ENCODE assay signal across 8 mouse cellular contexts in the genomic region with DNA sequence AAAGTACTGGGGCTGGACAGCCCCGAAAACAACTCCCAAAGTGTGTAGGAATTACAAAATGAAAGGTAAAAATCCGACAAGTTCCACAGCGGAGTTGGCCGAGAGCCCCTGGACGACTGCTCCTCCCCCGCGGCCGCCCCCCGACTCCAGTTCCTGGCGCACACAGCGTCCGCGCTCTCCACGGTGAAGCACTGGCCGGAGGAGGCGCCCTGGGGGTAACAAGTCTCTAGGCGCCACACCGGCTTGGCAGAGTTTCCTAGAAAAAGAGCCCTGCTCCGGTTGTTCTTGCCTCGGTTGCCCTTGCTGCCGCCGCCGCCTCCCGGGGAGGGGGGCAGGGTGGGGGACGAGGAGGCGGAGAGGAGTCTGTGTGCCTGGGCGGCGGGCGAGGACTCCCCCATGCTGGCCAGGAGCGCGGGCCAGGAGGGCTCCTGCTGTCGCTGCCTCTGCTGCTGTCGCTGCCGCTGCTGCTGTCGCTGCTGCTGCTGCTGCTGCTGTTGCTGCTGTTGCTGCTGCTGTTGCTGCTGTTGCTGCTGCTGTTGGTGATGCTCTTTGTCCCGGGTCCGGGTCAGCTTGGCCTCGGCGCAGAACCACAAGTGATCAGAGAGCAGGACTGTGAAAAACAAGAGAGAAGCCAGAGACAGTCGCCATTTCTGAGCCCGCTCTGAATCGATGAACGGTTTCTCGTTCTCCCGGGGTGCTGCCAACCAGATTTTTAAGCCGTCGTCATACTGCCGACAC. TPM values are rescaled to one million over a fixed set of nuclear protein-coding genes. Genes with fewer than 3 reads are reported as not detected.
DNase-seq lines count a peak whose midpoint lies in the region; ATAC-seq and TF ChIP-seq lines count a peak whose summit lies in the region.

No protein-coding gene starts in this region.

- intact Hi-C loops in heart, postnatal 14 days (cut with DNase I): no loop called here

- no peak for ATAC-seq in heart, postnatal 0 days (ENCODE audit: insufficient read depth, low read depth)
- ATAC-seq in forebrain, embryonic 15.5 days (replicated peaks): peak; percentile 46
- peak; percentile 51 for ATAC-seq in midbrain, embryonic 15.5 days (replicated peaks)
- ATAC-seq in CD4-positive, CD25-positive, alpha-beta regulatory T cell, adult 4 months: no peak

- 3% methylated on average over 43 of the region's 48 CpGs for WGBS in heart, postnatal 0 days
- WGBS in forebrain, embryonic 15.5 days: under 1% methylated on average over 48 of the region's 48 CpGs
- under 1% methylated on average over 48 of the region's 48 CpGs for WGBS in midbrain, embryonic 15.5 days

- no peak overlapping the region for H3K27ac ChIP-seq in heart, postnatal 0 days (ENCODE audit: low read depth)
- peak overlapping the region; percentile 84 for H3K27ac ChIP-seq in forebrain, embryonic 15.5 days (replicated peaks)
- H3K27ac ChIP-seq in midbrain, embryonic 15.5 days: peak overlapping the region; percentile 94

- H3K36me3 ChIP-seq in heart, postnatal 0 days (replicated peaks; ENCODE audit: control insufficient read depth, insufficient read depth, low read length): no peaks in the 10 kb centered on the region
- H3K36me3 ChIP-seq in forebrain, embryonic 15.5 days: no peaks in the 10 kb centered on the region
- no peaks in the 10 kb centered on the region for H3K36me3 ChIP-seq in midbrain, embryonic 15.5 days (replicated peaks)

- TF ChIP-seq CTCF in heart, postnatal 0 days (IDR thresholded peaks at IDR 0.05; ENCODE audit: low read depth): no peak

- no peak overlapping the region for H3K9ac ChIP-seq in heart, postnatal 0 days (replicated peaks; ENCODE audit: low read depth, low read length)
- H3K9ac ChIP-seq in forebrain, embryonic 15.5 days (replicated peaks): peak overlapping the region; percentile 66
- peak overlapping the region; percentile 83 for H3K9ac ChIP-seq in midbrain, embryonic 15.5 days

- H3K9me3 ChIP-seq in heart, postnatal 0 days (replicated peaks; ENCODE audit: control insufficient read depth, low read length): no peaks in the 10 kb centered on the region
- no peaks in the 10 kb centered on the region for H3K9me3 ChIP-seq in forebrain, embryonic 15.5 days
- H3K9me3 ChIP-seq in midbrain, embryonic 15.5 days: no peaks in the 10 kb centered on the region

- H3K4me3 ChIP-seq in heart, postnatal 0 days (ENCODE audit: low read depth, low read length): peak overlapping the region; percentile 44
- H3K4me3 ChIP-seq in forebrain, embryonic 15.5 days: peak overlapping the region; percentile 79
- H3K4me3 ChIP-seq in midbrain, embryonic 15.5 days: peak overlapping the region; percentile 73

- no peak for TF ChIP-seq EP300 in heart, postnatal 0 days (IDR thresholded peaks at IDR 0.05; ENCODE audit: low read depth)

- no peaks in the 10 kb centered on the region for H3K4me1 ChIP-seq in heart, postnatal 0 days (ENCODE audit: control insufficient read depth, insufficient read depth)
- H3K4me1 ChIP-seq in forebrain, embryonic 15.5 days: peaks cover 22% of the 10 kb centered on the region
- H3K4me1 ChIP-seq in midbrain, embryonic 15.5 days: peaks cover 26% of the 10 kb centered on the region

- peak overlapping the region; percentile 72 for H3K4me2 ChIP-seq in heart, postnatal 0 days (ENCODE audit: low read depth, low read length)
- H3K4me2 ChIP-seq in forebrain, embryonic 15.5 days (replicated peaks): peak overlapping the region; percentile 89
- peak overlapping the region; percentile 95 for H3K4me2 ChIP-seq in midbrain, embryonic 15.5 days

- DNase-seq in heart, postnatal 0 days (ENCODE audit: low spot score): no peak
- no peak for DNase-seq in heart, postnatal 14 days
- peak; percentile 53 for DNase-seq in cerebellum, adult 11 months
- DNase-seq in layer of hippocampus, postnatal 25 days (ENCODE audit: extremely low spot score in 1 of 2, low spot score in 1 of 2): peak; percentile 31 to 54
- no peak for DNase-seq in spleen, postnatal 36 days (ENCODE audit: low spot score in 2 of 2)

- peaks cover 44% of the 10 kb centered on the region for H3K27me3 ChIP-seq in heart, postnatal 0 days (ENCODE audit: control insufficient read depth, insufficient read depth, low read length)
- H3K27me3 ChIP-seq in forebrain, embryonic 15.5 days: no peaks in the 10 kb centered on the region
- no peaks in the 10 kb centered on the region for H3K27me3 ChIP-seq in midbrain, embryonic 15.5 days (replicated peaks)

RNA-seq across cellular contexts. Expression of a gene that starts 0.5 kb away (rescaled TPM):
- 0.46 and 1.4 TPM in 2 replicates for total RNA-seq in heart, postnatal 0 days (2014; rRNA removed; ENCODE audit: low replicate concordance)
- 0.04 and 0.07 TPM in 2 replicates for polyA plus RNA-seq in heart, postnatal 0 days (2015; fragmentation: Nextera tagmentation; extraction: Ambion mirVana)
- not detected for total RNA-seq in heart, postnatal 14 days (2021)
- 17.1 and 18.9 TPM in 2 replicates for polyA plus RNA-seq in forebrain, embryonic 15.5 days (2015; fragmentation: Nextera tagmentation; extraction: Ambion mirVana)
- 100 to 1,000 TPM; 110 to 121 TPM for total RNA-seq in layer of hippocampus, postnatal 25 days (2021)
- polyA plus RNA-seq in midbrain, embryonic 15.5 days (2015; fragmentation: Nextera tagmentation; extraction: Ambion mirVana): 32.8 and 34.1 TPM in 2 replicates
- polyA plus RNA-seq in CD4-positive, CD25-positive, alpha-beta regulatory T cell, adult 4 months (2017; shearing (Covaris generic)): not detected

Comparison
In these comparisons a context has a peak if more than half of its experiments do, and no peak if none do; other contexts are left out.
1. ATAC-seq: peak in forebrain, embryonic 15.5 days (single experiment) and midbrain, embryonic 15.5 days (single experiment); none in heart, postnatal 0 days (single experiment) and CD4-positive, CD25-positive, alpha-beta regulatory T cell, adult 4 months (single experiment).
2. DNase-seq: peak in cerebellum, adult 11 months (single experiment) and layer of hippocampus, postnatal 25 days (2 of 2); none in heart, postnatal 0 days (single experiment), heart, postnatal 14 days (0 of 2) and spleen, postnatal 36 days (0 of 2).
3. RNA of a gene that starts 0.5 kb away (polyA plus RNA-seq): 32.8 to 34.1 TPM in midbrain, embryonic 15.5 days and 17.1 to 18.9 TPM in forebrain, embryonic 15.5 days; not detected in CD4-positive, CD25-positive, alpha-beta regulatory T cell, adult 4 months and 0.04 to 0.07 TPM in heart, postnatal 0 days; every median in the first group is over 10 times any median in the second.
4. Peak in every context shown above with its lines, with median percentiles within 50 percentile points of each other: H3K4me2 ChIP-seq and H3K4me3 ChIP-seq.